Mouse (Mus musculus): Measurements from ENCODE around the gene Rufy2.

Rufy2 gene

GRCm38 (mm10) chr10:63019304-63019703 is 39.3 kb downstream of the Rufy2 start:
- DNase-seq (ENCODE audit: low spot score) = no peak

GRCm38 (mm10) chr10:63021702-63022101 is 41.7 kb downstream of the Rufy2 start:
- peak; percentile 49 for DNase-seq (ENCODE audit: low spot score)

GRCm38 (mm10) chr10:63022541-63023120 is 42.6 kb downstream of the Rufy2 start:
- peak; percentile 31 for DNase-seq (ENCODE audit: low spot score)

GRCm38 (mm10) chr10:63023121-63023748 is 43.2 kb downstream of the Rufy2 start:
- peak; percentile 33 for DNase-seq (ENCODE audit: low spot score)

GRCm38 (mm10) chr10:63023749-63024579 is 43.9 kb downstream of the Rufy2 start, which contains the start of the genes Hnrnph3 and Pbld2:
Hnrnph3 (minus strand) TSS chr10:63024217.
Pbld2 (plus strand) TSS chr10:63024315.
- peak; percentile 94 for DNase-seq (ENCODE audit: low spot score)

GRCm38 (mm10) chr10:63024580-63024910 is 44.5 kb downstream of the Rufy2 start:
- DNase-seq (ENCODE audit: low spot score) = no peak

GRCm38 (mm10) chr10:63025016-63025415 is 45.0 kb downstream of the Rufy2 start:
- no peak for DNase-seq (ENCODE audit: low spot score)

- no peak for DNase-seq (ENCODE audit: low spot score)
These were observed 45.5 kb downstream of the Rufy2 start for GRCm38 (mm10) chr10:63025491-63026011.

GRCm38 (mm10) chr10:63026156-63026794 is 46.3 kb downstream of the Rufy2 start:
- DNase-seq (ENCODE audit: low spot score) = no peak

- DNase-seq (ENCODE audit: low spot score) = no peak
These were observed 46.8 kb downstream of the Rufy2 start for GRCm38 (mm10) chr10:63026795-63027160.

GRCm38 (mm10) chr10:63027376-63028161 is 47.5 kb downstream of the Rufy2 start:
- no peak for DNase-seq (ENCODE audit: low spot score)

- DNase-seq (ENCODE audit: low spot score) = no peak
These were observed 48.4 kb downstream of the Rufy2 start for GRCm38 (mm10) chr10:63028396-63028795.

- no peak for DNase-seq (ENCODE audit: low spot score)
These were observed 52.2 kb downstream of the Rufy2 start for GRCm38 (mm10) chr10:63032267-63032666.

- DNase-seq (ENCODE audit: low spot score) = no peak
These were observed 52.9 kb downstream of the Rufy2 start for GRCm38 (mm10) chr10:63032956-63033355.

GRCm38 (mm10) chr10:63038571-63039320 is 58.7 kb downstream of the Rufy2 start:
- DNase-seq (ENCODE audit: low spot score) = no peak

- DNase-seq (ENCODE audit: low spot score) = no peak
These were observed 60.0 kb downstream of the Rufy2 start for GRCm38 (mm10) chr10:63039867-63040628.

GRCm38 (mm10) chr10:63043154-63043553 is 63.1 kb downstream of the Rufy2 start:
- no peak for DNase-seq (ENCODE audit: low spot score)

GRCm38 (mm10) chr10:63047751-63048150 is 67.7 kb downstream of the Rufy2 start:
- no peak for DNase-seq (ENCODE audit: low spot score)

GRCm38 (mm10) chr10:63049106-63049505 is 69.1 kb downstream of the Rufy2 start:
- DNase-seq (ENCODE audit: low spot score) = no peak

GRCm38 (mm10) chr10:63051267-63051666 is 71.2 kb downstream of the Rufy2 start:
- DNase-seq (ENCODE audit: low spot score) = no peak

All from c-Kit-positive CD71-positive TER-119-positive erythroid progenitor cells, embryonic 14.5 days (primary cell).